Mouse (Mus musculus) bone marrow, adult 2 months (tissue): ENCODE measurements around the gene Sdad1.

Experiments used
- CTCF ChIP-seq: fragments of 200-500 bp; IDR thresholded peaks from 2 replicates; pipeline ENCODE4 v1.5.1; 2011; ENCODE audit warnings: low read length, control low read depth; ENCODE audit not compliant: control insufficient read depth, insufficient read depth
- POLR2A ChIP-seq: fragments of 200-500 bp; IDR thresholded peaks from 2 replicates; pipeline ENCODE4 v1.6.1; 2011; ENCODE audit warnings: low read depth, mild to moderate bottlenecking, control low read depth, low read length, borderline replicate concordance; ENCODE audit not compliant: control insufficient read depth

GRCm38 (mm10) chr5:92331635-92332338 is 21.5 kb upstream of the Sdad1 start, which contains the start of gene Art3:
- TF ChIP-seq CTCF (no peak), POLR2A (no peak)
